Mouse (Mus musculus): ENCODE measurements around the gene Actn3. TPM values are rescaled to one million over a fixed set of nuclear protein-coding genes. Genes with fewer than 3 reads are reported as not detected.

Actn3 gene
- polyA plus RNA-seq (2016; fragmentation: Nextera tagmentation; extraction: Ambion mirVana), result 6.8 and 9.9 TPM in 2 replicates

GRCm38 (mm10) chr19:4877785-4878184 lies at the start of gene Actn3:
Gene Actn3 (minus strand): TSS chr19:4877909.
- no peak for DNase-seq (ENCODE audit: low spot score)
- H3K9me3 ChIP-seq, result no peaks in the 10 kb centered on the region
- WGBS, result 2% methylated on average over 17 of the region's 17 CpGs
- peak within 1 kb of the TSS; percentile 95 for H3K4me3 ChIP-seq
- H3K36me3 ChIP-seq, result 0 out of 2 replicates have a peak, but pooled peaks cover 5% of the 10 kb centered on the region
- H3K27ac ChIP-seq, result peak within 1 kb of the TSS; percentile 87
- H3K27me3 ChIP-seq (ENCODE audit: insufficient read depth, poor library complexity, severe bottlenecking), result peaks cover 3% of the 10 kb centered on the region; the same call in 1 of the 2 replicates
- H3K4me1 ChIP-seq, result peaks cover 30% of the 10 kb centered on the region

GRCm38 (mm10) chr19:4925121-4925860 lies 47.6 kb upstream of the Actn3 start:
- no peak overlapping the region for H3K27ac ChIP-seq
- no peak overlapping the region for H3K4me3 ChIP-seq
- WGBS, result 96% methylated on average over 11 of the region's 11 CpGs
- peaks cover 61% of the 10 kb centered on the region for H3K36me3 ChIP-seq
- H3K4me1 ChIP-seq, result peaks cover 27% of the 10 kb centered on the region
- H3K9me3 ChIP-seq, result no peaks in the 10 kb centered on the region
- no peak for DNase-seq (ENCODE audit: low spot score)
- H3K27me3 ChIP-seq (ENCODE audit: insufficient read depth, poor library complexity, severe bottlenecking), result no peaks in the 10 kb centered on the region

GRCm38 (mm10) chr19:4919652-4920051 lies 41.9 kb upstream of the Actn3 start:
- H3K4me3 ChIP-seq, result no peak overlapping the region
- H3K27me3 ChIP-seq (ENCODE audit: insufficient read depth, poor library complexity, severe bottlenecking), result no peaks in the 10 kb centered on the region
- no peaks in the 10 kb centered on the region for H3K9me3 ChIP-seq
- no peaks in the 10 kb centered on the region for H3K4me1 ChIP-seq
- peaks cover 97% of the 10 kb centered on the region for H3K36me3 ChIP-seq
- H3K27ac ChIP-seq, result no peak overlapping the region
- 85% methylated on average over 6 of the region's 6 CpGs for WGBS
- DNase-seq (ENCODE audit: low spot score), result no peak

GRCm38 (mm10) chr19:4916827-4917226 lies 39.1 kb upstream of the Actn3 start:
- no peak overlapping the region for H3K27ac ChIP-seq
- no peaks in the 10 kb centered on the region for H3K9me3 ChIP-seq
- H3K36me3 ChIP-seq, result peaks cover 98% of the 10 kb centered on the region
- DNase-seq (ENCODE audit: low spot score), result no peak
- H3K27me3 ChIP-seq (ENCODE audit: insufficient read depth, poor library complexity, severe bottlenecking), result no peaks in the 10 kb centered on the region
- no peaks in the 10 kb centered on the region for H3K4me1 ChIP-seq
- no peak overlapping the region for H3K4me3 ChIP-seq
- 88% methylated on average over 10 of the region's 10 CpGs for WGBS

- H3K4me1 ChIP-seq, result no peaks in the 10 kb centered on the region
- H3K27ac ChIP-seq, result no peak overlapping the region
- WGBS, result 89% methylated on average over 15 of the region's 15 CpGs
- no peak overlapping the region for H3K4me3 ChIP-seq
- H3K36me3 ChIP-seq, result peaks cover 98% of the 10 kb centered on the region
- no peaks in the 10 kb centered on the region for H3K27me3 ChIP-seq (ENCODE audit: insufficient read depth, poor library complexity, severe bottlenecking)
- H3K9me3 ChIP-seq, result no peaks in the 10 kb centered on the region
- no peak for DNase-seq (ENCODE audit: low spot score)
These were observed 38.4 kb upstream of the Actn3 start for GRCm38 (mm10) chr19:4915924-4916603.

- no peaks in the 10 kb centered on the region for H3K9me3 ChIP-seq
- 0 out of 2 replicates have a peak, but pooled peaks cover 3% of the 10 kb centered on the region for H3K4me1 ChIP-seq
- H3K27ac ChIP-seq, result no peak overlapping the region
- peaks cover 68% of the 10 kb centered on the region for H3K36me3 ChIP-seq
- H3K4me3 ChIP-seq, result no peak overlapping the region
- no peaks in the 10 kb centered on the region for H3K27me3 ChIP-seq (ENCODE audit: insufficient read depth, poor library complexity, severe bottlenecking)
- WGBS, result 85% methylated on average over 7 of the region's 7 CpGs
- DNase-seq (ENCODE audit: low spot score), result no peak
These were observed 31.7 kb upstream of the Actn3 start for GRCm38 (mm10) chr19:4909376-4909775.

- H3K36me3 ChIP-seq, result peaks cover 58% of the 10 kb centered on the region
- H3K4me3 ChIP-seq, result no peak overlapping the region
- no peak overlapping the region for H3K27ac ChIP-seq
- no peaks in the 10 kb centered on the region for H3K9me3 ChIP-seq
- H3K4me1 ChIP-seq, result 0 out of 2 replicates have a peak, but pooled peaks cover 3% of the 10 kb centered on the region
- no peak for DNase-seq (ENCODE audit: low spot score)
- WGBS, result 83% methylated on average over 4 of the region's 4 CpGs
- H3K27me3 ChIP-seq (ENCODE audit: insufficient read depth, poor library complexity, severe bottlenecking), result no peaks in the 10 kb centered on the region
These were observed 30.4 kb upstream of the Actn3 start for GRCm38 (mm10) chr19:4908107-4908506.

GRCm38 (mm10) chr19:4905979-4906794 lies 28.5 kb upstream of the Actn3 start, which contains the start of gene Bbs1:
Gene Bbs1 (minus strand): TSS chr19:4906628.
- peak within 1 kb of the TSS; percentile 75 for H3K4me3 ChIP-seq
- H3K9me3 ChIP-seq, result no peaks in the 10 kb centered on the region
- H3K27me3 ChIP-seq (ENCODE audit: insufficient read depth, poor library complexity, severe bottlenecking), result no peaks in the 10 kb centered on the region
- H3K4me1 ChIP-seq, result 0 out of 2 replicates have a peak, but pooled peaks cover 3% of the 10 kb centered on the region
- peaks cover 44% of the 10 kb centered on the region for H3K36me3 ChIP-seq
- peak; percentile 86 for DNase-seq (ENCODE audit: low spot score)
- H3K27ac ChIP-seq, result peak within 1 kb of the TSS; percentile 67; the same call in 1 of the 2 replicates
- WGBS, result 10% methylated on average over 31 of the region's 31 CpGs

- WGBS, result 71% methylated on average over 3 of the region's 3 CpGs
- no peak for DNase-seq (ENCODE audit: low spot score)
- peaks cover 6% of the 10 kb centered on the region; the same call in 1 of the 2 replicates for H3K36me3 ChIP-seq
- H3K4me1 ChIP-seq, result peaks cover 8% of the 10 kb centered on the region; the same call in 1 of the 2 replicates
- no peaks in the 10 kb centered on the region for H3K9me3 ChIP-seq
- H3K4me3 ChIP-seq, result no peak overlapping the region
- no peak overlapping the region for H3K27ac ChIP-seq
- H3K27me3 ChIP-seq (ENCODE audit: insufficient read depth, poor library complexity, severe bottlenecking), result 0 out of 2 replicates have a peak, but pooled peaks cover 13% of the 10 kb centered on the region
These were observed 22.2 kb upstream of the Actn3 start for GRCm38 (mm10) chr19:4899888-4900287.

GRCm38 (mm10) chr19:4898972-4899371 lies 21.3 kb upstream of the Actn3 start:
- no peak overlapping the region for H3K27ac ChIP-seq
- peaks cover 6% of the 10 kb centered on the region; the same call in 1 of the 2 replicates for H3K36me3 ChIP-seq
- WGBS, result 68% methylated on average over 9 of the region's 9 CpGs
- no peak overlapping the region for H3K4me3 ChIP-seq
- H3K27me3 ChIP-seq (ENCODE audit: insufficient read depth, poor library complexity, severe bottlenecking), result 0 out of 2 replicates have a peak, but pooled peaks cover 15% of the 10 kb centered on the region
- H3K4me1 ChIP-seq, result peaks cover 8% of the 10 kb centered on the region; the same call in 1 of the 2 replicates
- DNase-seq (ENCODE audit: low spot score), result no peak
- no peaks in the 10 kb centered on the region for H3K9me3 ChIP-seq

GRCm38 (mm10) chr19:4896780-4897520 lies 19.2 kb upstream of the Actn3 start:
- H3K27ac ChIP-seq, result no peak overlapping the region
- WGBS, result 46% methylated on average over 21 of the region's 21 CpGs
- DNase-seq (ENCODE audit: low spot score), result no peak
- no peaks in the 10 kb centered on the region for H3K9me3 ChIP-seq
- H3K4me3 ChIP-seq, result no peak overlapping the region; the same call in 1 of the 2 replicates
- H3K27me3 ChIP-seq (ENCODE audit: insufficient read depth, poor library complexity, severe bottlenecking), result peaks cover 33% of the 10 kb centered on the region
- H3K4me1 ChIP-seq, result peaks cover 8% of the 10 kb centered on the region; the same call in 1 of the 2 replicates
- H3K36me3 ChIP-seq, result peaks cover 5% of the 10 kb centered on the region; the same call in 1 of the 2 replicates

- no peak overlapping the region for H3K4me3 ChIP-seq
- no peak overlapping the region for H3K27ac ChIP-seq
- 68% methylated on average over 3 of the region's 3 CpGs for WGBS
These were observed 14.1 kb upstream of the Actn3 start for GRCm38 (mm10) chr19:4891798-4892197.

More at GRCm38 (mm10) chr19:4891798-4892197, 14.1 kb upstream of the Actn3 start:
- H3K9me3 ChIP-seq, result no peaks in the 10 kb centered on the region
- 0 out of 2 replicates have a peak, but pooled peaks cover 10% of the 10 kb centered on the region for H3K4me1 ChIP-seq
- peaks cover 61% of the 10 kb centered on the region for H3K27me3 ChIP-seq (ENCODE audit: insufficient read depth, poor library complexity, severe bottlenecking)
- H3K36me3 ChIP-seq, result peaks cover 5% of the 10 kb centered on the region; the same call in 1 of the 2 replicates
- no peak for DNase-seq (ENCODE audit: low spot score)

Measured in heart, embryonic 10.5 days (tissue).